In genomic region chr14:30354127-30354463, GRCm38 (mm10) we compare ENCODE assay signal across 8 mouse cellular contexts.
DNase-seq lines count a peak whose midpoint lies in the region; ATAC-seq and TF ChIP-seq lines count a peak whose summit lies in the region.

No protein-coding gene starts in this region.

- no peak for TF ChIP-seq POLR2A in ES-Bruce4 (IDR thresholded peaks at IDR 0.05; ENCODE audit: insufficient read depth, low read length)

- no peaks in the 10 kb centered on the region for H3K36me3 ChIP-seq in ES-Bruce4 (ENCODE audit: control insufficient read depth, insufficient read depth, low read length, poor library complexity, severe bottlenecking)
- H3K36me3 ChIP-seq in forebrain, embryonic 14.5 days (ENCODE audit: control insufficient read depth, insufficient read depth, low read length), result no peaks in the 10 kb centered on the region
- H3K36me3 ChIP-seq in liver, embryonic 15.5 days (replicated peaks), result no peaks in the 10 kb centered on the region

- no peak for TF ChIP-seq EP300 in ES-Bruce4 (IDR thresholded peaks at IDR 0.05; ENCODE audit: insufficient read depth, low read depth, low read length)

- ATAC-seq in forebrain, embryonic 14.5 days, result no peak
- no peak for ATAC-seq in liver, embryonic 15.5 days (ENCODE audit: insufficient read depth)

- H3K9me3 ChIP-seq in ES-Bruce4 (replicated peaks; ENCODE audit: control insufficient read depth, insufficient read depth, low read length, poor library complexity, severe bottlenecking), result no peaks in the 10 kb centered on the region
- no peaks in the 10 kb centered on the region for H3K9me3 ChIP-seq in forebrain, embryonic 14.5 days (replicated peaks; ENCODE audit: control insufficient read depth, low read length)
- no peaks in the 10 kb centered on the region for H3K9me3 ChIP-seq in liver, embryonic 15.5 days (replicated peaks)

- intact Hi-C loops in gastrocnemius, adult 2 months (cut with DNase I), result no loop called here

- H3K27ac ChIP-seq in gastrocnemius, adult 2 months, result no peak overlapping the region
- no peak overlapping the region for H3K27ac ChIP-seq in ES-Bruce4 (ENCODE audit: insufficient read depth, low read length)
- no peak overlapping the region for H3K27ac ChIP-seq in forebrain, embryonic 14.5 days (ENCODE audit: low read depth, low read length)
- no peak overlapping the region for H3K27ac ChIP-seq in liver, embryonic 15.5 days (replicated peaks)

- H3K4me1 ChIP-seq in ES-Bruce4 (ENCODE audit: control insufficient read depth, insufficient read depth, low read length), result no peaks in the 10 kb centered on the region
- peaks cover 9% of the 10 kb centered on the region; the same call in 1 of the 2 replicates for H3K4me1 ChIP-seq in forebrain, embryonic 14.5 days (ENCODE audit: control insufficient read depth, insufficient read depth, low read length)
- 0 out of 2 replicates have a peak, but pooled peaks cover 7% of the 10 kb centered on the region for H3K4me1 ChIP-seq in liver, embryonic 15.5 days (replicated peaks)

- no peak for DNase-seq in gastrocnemius, adult 2 months
- DNase-seq in gastrocnemius, postnatal 25 days, result no peak
- peak; percentile 25 for DNase-seq in forebrain, embryonic 14.5 days (ENCODE audit: low spot score)
- DNase-seq in spleen, postnatal 4 days (ENCODE audit: low spot score in 2 of 2), result no peak
- DNase-seq in adipocyte (ENCODE audit: low spot score), result no peak
- DNase-seq in layer of hippocampus, adult 8-10 months (ENCODE audit: low spot score in 2 of 2), result no peak

- H3K4me3 ChIP-seq in gastrocnemius, adult 2 months, result peak overlapping the region; percentile 73
- H3K4me3 ChIP-seq in ES-Bruce4 (ENCODE audit: low read depth, low read length), result peak overlapping the region; percentile 75
- peak overlapping the region; percentile 57 for H3K4me3 ChIP-seq in forebrain, embryonic 14.5 days (ENCODE audit: low read depth, low read length)
- peak overlapping the region; percentile 50 for H3K4me3 ChIP-seq in liver, embryonic 15.5 days (replicated peaks)

- H3K4me2 ChIP-seq in forebrain, embryonic 14.5 days (ENCODE audit: low read length), result peak overlapping the region; percentile 85
- peak overlapping the region; percentile 67 for H3K4me2 ChIP-seq in liver, embryonic 15.5 days

- H3K27me3 ChIP-seq in ES-Bruce4 (ENCODE audit: control insufficient read depth, insufficient read depth, low read length, poor library complexity, severe bottlenecking), result peaks cover 14% of the 10 kb centered on the region
- peaks cover 6% of the 10 kb centered on the region for H3K27me3 ChIP-seq in forebrain, embryonic 14.5 days (replicated peaks; ENCODE audit: control insufficient read depth, insufficient read depth, low read length)
- H3K27me3 ChIP-seq in liver, embryonic 15.5 days, result peaks cover 74% of the 10 kb centered on the region

- peak overlapping the region; percentile 87; the same call in 1 of the 2 replicates for H3K9ac ChIP-seq in ES-Bruce4 (ENCODE audit: low read depth, poor library complexity, severe bottlenecking)
- peak overlapping the region; percentile 76 for H3K9ac ChIP-seq in forebrain, embryonic 14.5 days (ENCODE audit: low read length)
- H3K9ac ChIP-seq in liver, embryonic 15.5 days, result no peak overlapping the region

- 4% methylated on average over 8 of the region's 8 CpGs for WGBS in forebrain, embryonic 14.5 days
- 4% methylated on average over 8 of the region's 8 CpGs for WGBS in liver, embryonic 15.5 days (ENCODE audit: insufficient replicate concordance)

- TF ChIP-seq CTCF in gastrocnemius, adult 2 months (IDR thresholded peaks at IDR 0.05), result no peak
- no peak for TF ChIP-seq CTCF in ES-Bruce4 (IDR thresholded peaks at IDR 0.05; ENCODE audit: low read depth, low read length)
